25 mouse cellular contexts compared by ENCODE assay signal in genomic region chr4:95590878-95591277, GRCm38 (mm10).
"Had no signal": no experiment of that assay in that cellular context is flagged by ENCODE, and none has a peak within 500 bp of the region (broad histone marks: within the 10 kb centered on the region; RNA-seq: fewer than 3 reads in every experiment).

No protein-coding gene starts in this region.

- H3K4me2 ChIP-seq: heart, embryonic 11.5 days; heart, embryonic 13.5 days; heart, embryonic 15.5 days; hindbrain, embryonic 13.5 days; hindbrain, embryonic 15.5 days; kidney, embryonic 15.5 days; limb, embryonic 12.5 days had no signal

- ATAC-seq: forebrain, embryonic 16.5 days; hindbrain, postnatal 0 days; intestine, embryonic 16.5 days had no signal

- H3K9me3 ChIP-seq: heart, embryonic 13.5 days; heart, embryonic 15.5 days; hindbrain, embryonic 13.5 days; hindbrain, embryonic 15.5 days; kidney, embryonic 15.5 days; limb, embryonic 10.5 days; limb, embryonic 12.5 days had no signal

- H3K9ac ChIP-seq: heart, embryonic 13.5 days; heart, embryonic 15.5 days; hindbrain, embryonic 13.5 days; hindbrain, embryonic 15.5 days; kidney, embryonic 15.5 days; limb, embryonic 12.5 days had no signal

- H3K27me3 ChIP-seq: heart, embryonic 13.5 days; heart, embryonic 15.5 days; hindbrain, embryonic 13.5 days; hindbrain, embryonic 15.5 days; kidney, embryonic 15.5 days; limb, embryonic 12.5 days had no signal

- H3K4me3 ChIP-seq: gastrocnemius, adult 2 months; heart, adult 2 months; heart, embryonic 13.5 days; heart, embryonic 15.5 days; hindbrain, embryonic 13.5 days; hindbrain, embryonic 15.5 days; kidney, embryonic 15.5 days; layer of hippocampus, adult 2 months; left cerebral cortex, adult 2 months; limb, embryonic 10.5 days; limb, embryonic 12.5 days had no signal

- H3K27ac ChIP-seq: gastrocnemius, adult 2 months; heart, adult 2 months; heart, embryonic 13.5 days; heart, embryonic 15.5 days; hindbrain, embryonic 13.5 days; hindbrain, embryonic 15.5 days; hindbrain, postnatal 0 days; kidney, embryonic 15.5 days; kidney, postnatal 0 days; layer of hippocampus, adult 2 months; left cerebral cortex, adult 2 months; limb, embryonic 10.5 days; limb, embryonic 12.5 days had no signal

- DNase-seq: gastrocnemius, adult 2 months; gastrocnemius, postnatal 10 days; gastrocnemius, postnatal 25 days; heart, adult 11 months; heart, adult 2 months; heart, postnatal 14 days; heart, postnatal 36 days; kidney, adult 11 months; kidney, adult 8-10 months; kidney, postnatal 14 days; kidney, postnatal 36 days had no signal

- H3K4me1 ChIP-seq: heart, embryonic 13.5 days; heart, embryonic 15.5 days; hindbrain, embryonic 13.5 days; hindbrain, embryonic 15.5 days had no signal

- H3K36me3 ChIP-seq: heart, embryonic 13.5 days; heart, embryonic 15.5 days; hindbrain, embryonic 13.5 days; hindbrain, embryonic 15.5 days; kidney, embryonic 15.5 days; limb, embryonic 10.5 days; limb, embryonic 12.5 days had no signal
